ENCODE assay signal across 9 mouse cellular contexts in the genomic region with DNA sequence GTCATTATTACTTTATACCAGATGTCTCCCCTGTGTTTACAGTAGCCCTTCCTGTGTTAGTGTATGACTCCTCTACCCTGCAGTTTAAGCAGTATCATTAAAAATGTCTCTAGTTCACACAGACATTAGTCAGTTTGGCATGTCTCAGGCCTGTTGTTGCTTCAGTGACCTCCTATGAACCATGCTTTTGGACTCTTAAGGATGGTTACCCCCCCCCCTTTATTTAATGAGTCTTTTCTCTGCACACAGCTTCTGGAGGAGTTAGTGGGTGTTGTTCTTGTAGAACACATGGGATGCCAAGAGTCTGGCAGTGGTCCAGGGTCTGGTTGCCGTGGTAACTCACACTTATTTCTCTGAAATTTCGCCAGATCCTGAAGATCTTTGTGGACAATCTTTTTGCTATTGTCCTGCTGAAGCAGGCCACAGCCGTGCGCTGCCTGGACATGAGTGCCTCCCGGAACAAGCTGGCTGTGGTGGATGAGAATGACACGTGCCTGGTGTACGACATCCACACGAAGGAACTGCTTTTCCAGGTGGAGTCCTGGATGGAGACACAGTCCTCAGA. TPM values are rescaled to one million over a fixed set of nuclear protein-coding genes. Genes with fewer than 3 reads are reported as not detected.
DNase-seq lines count a peak whose midpoint lies in the region; ATAC-seq lines count a peak whose summit lies in the region.
"Had no signal": no experiment of that assay in that cellular context is flagged by ENCODE, and none has a peak within 500 bp of the region (broad histone marks: within the 10 kb centered on the region; RNA-seq: fewer than 3 reads in every experiment).

No protein-coding gene starts in this region.

- H3K4me1 ChIP-seq in forebrain, embryonic 15.5 days = peaks cover 24% of the 10 kb centered on the region
- peaks cover 15% of the 10 kb centered on the region for H3K4me1 ChIP-seq in intestine, embryonic 15.5 days (replicated peaks)
- H3K4me1 ChIP-seq in liver, embryonic 12.5 days = peaks cover 6% of the 10 kb centered on the region; the same call in 1 of the 2 replicates

- WGBS in forebrain, embryonic 15.5 days = 15% methylated on average over 8 of the region's 8 CpGs
- 37% methylated on average over 8 of the region's 8 CpGs for WGBS in intestine, embryonic 15.5 days
- 74% methylated on average over 8 of the region's 8 CpGs for WGBS in liver, embryonic 12.5 days (ENCODE audit: insufficient replicate concordance)

- no peak overlapping the region for H3K4me3 ChIP-seq in forebrain, embryonic 15.5 days
- H3K4me3 ChIP-seq in intestine, embryonic 15.5 days (replicated peaks) = no peak overlapping the region
- no peak overlapping the region for H3K4me3 ChIP-seq in liver, embryonic 12.5 days

- peak; percentile 68 for ATAC-seq in forebrain, embryonic 15.5 days (replicated peaks)
- ATAC-seq in intestine, embryonic 15.5 days = peak; percentile 52
- no peak for ATAC-seq in liver, embryonic 12.5 days

- intact Hi-C loops in left cerebral cortex, postnatal 36 days (cut with DNase I) = no loop called here

- H3K27me3 ChIP-seq in forebrain, embryonic 15.5 days = no peaks in the 10 kb centered on the region
- H3K27me3 ChIP-seq in intestine, embryonic 15.5 days (replicated peaks) = no peaks in the 10 kb centered on the region
- H3K27me3 ChIP-seq in liver, embryonic 12.5 days (replicated peaks) = no peaks in the 10 kb centered on the region

- no peak overlapping the region; the same call in 1 of the 2 replicates for H3K4me2 ChIP-seq in forebrain, embryonic 15.5 days (replicated peaks)
- no peak overlapping the region for H3K4me2 ChIP-seq in intestine, embryonic 15.5 days (replicated peaks)
- H3K4me2 ChIP-seq in liver, embryonic 12.5 days = no peak overlapping the region

- no peaks in the 10 kb centered on the region for H3K9me3 ChIP-seq in forebrain, embryonic 15.5 days
- H3K9me3 ChIP-seq in intestine, embryonic 15.5 days = no peaks in the 10 kb centered on the region
- no peaks in the 10 kb centered on the region for H3K9me3 ChIP-seq in liver, embryonic 12.5 days (replicated peaks)

- DNase-seq in ovary, postnatal 10 days (ENCODE audit: low spot score) = peak; percentile 38
- DNase-seq in ovary, adult 18-20 months (ENCODE audit: low spot score) = no peak
- peak; percentile 85 to 88 for DNase-seq in left cerebral cortex, postnatal 36 days (ENCODE audit: low spot score in 2 of 2)
- DNase-seq in right cerebral cortex, postnatal 10 days (ENCODE audit: low spot score in 2 of 2) = peak; percentile 93 to 94
- no peak for DNase-seq in thymus, postnatal 0 days (ENCODE audit: low spot score)

- H3K27ac ChIP-seq in forebrain, embryonic 15.5 days (replicated peaks) = peak overlapping the region; percentile 84
- H3K27ac ChIP-seq in intestine, embryonic 15.5 days = peak overlapping the region; percentile 74
- H3K27ac ChIP-seq in liver, embryonic 12.5 days = no peak overlapping the region

- H3K36me3 ChIP-seq in forebrain, embryonic 15.5 days = peaks cover 21% of the 10 kb centered on the region; the same call in 1 of the 2 replicates
- H3K36me3 ChIP-seq in intestine, embryonic 15.5 days = peaks cover 7% of the 10 kb centered on the region; the same call in 1 of the 2 replicates
- peaks cover 5% of the 10 kb centered on the region for H3K36me3 ChIP-seq in liver, embryonic 12.5 days

- no peak overlapping the region for H3K9ac ChIP-seq in forebrain, embryonic 15.5 days (replicated peaks)
- H3K9ac ChIP-seq in intestine, embryonic 15.5 days = no peak overlapping the region
- H3K9ac ChIP-seq in liver, embryonic 12.5 days = no peak overlapping the region

RNA-seq across cellular contexts. Expression of gene Ift122, which starts 38.3 kb away (rescaled TPM):
- polyA plus RNA-seq in forebrain, embryonic 15.5 days (2015; fragmentation: Nextera tagmentation; extraction: Ambion mirVana) = 28.2 and 29.4 TPM in 2 replicates
- 13.8 and 14.2 TPM in 2 replicates for polyA plus RNA-seq in intestine, embryonic 15.5 days (2015; fragmentation: Nextera tagmentation; extraction: Ambion mirVana)
- 10 to 100 TPM; 27.0 to 31.0 TPM for total RNA-seq in left cerebral cortex, postnatal 36 days (2021)
- 4.8 and 5.3 TPM in 2 replicates for polyA plus RNA-seq in liver, embryonic 12.5 days (2016; fragmentation: Nextera tagmentation; extraction: Ambion mirVana)
- 8.2 and 11.0 TPM in 2 replicates for polyA plus RNA-seq in thymus, postnatal 0 days (2015; fragmentation: Nextera tagmentation; extraction: Ambion mirVana)

RNA-seq across cellular contexts. Expression of gene Mbd4, which starts 38.4 kb away (rescaled TPM):
- polyA plus RNA-seq in forebrain, embryonic 15.5 days (2015; fragmentation: Nextera tagmentation; extraction: Ambion mirVana) = 15.5 and 16.3 TPM in 2 replicates
- polyA plus RNA-seq in intestine, embryonic 15.5 days (2015; fragmentation: Nextera tagmentation; extraction: Ambion mirVana) = 14.5 and 14.6 TPM in 2 replicates
- 1 to 10 TPM; 8.2 to 9.0 TPM for total RNA-seq in left cerebral cortex, postnatal 36 days (2021)
- 14.5 and 16.2 TPM in 2 replicates for polyA plus RNA-seq in liver, embryonic 12.5 days (2016; fragmentation: Nextera tagmentation; extraction: Ambion mirVana)
- polyA plus RNA-seq in thymus, postnatal 0 days (2015; fragmentation: Nextera tagmentation; extraction: Ambion mirVana) = 18.7 and 20.8 TPM in 2 replicates

RNA-seq across cellular contexts. Expression of gene Rho, which starts 40.0 kb away (rescaled TPM):
- 0.09 and 0.19 TPM in 2 replicates for polyA plus RNA-seq in forebrain, embryonic 15.5 days (2015; fragmentation: Nextera tagmentation; extraction: Ambion mirVana)
- polyA plus RNA-seq in intestine, embryonic 15.5 days (2015; fragmentation: Nextera tagmentation; extraction: Ambion mirVana) = 0.05 TPM in 1 of 2 replicates, not detected in the other
- under 1 TPM; 0.17 to 0.70 TPM for total RNA-seq in left cerebral cortex, postnatal 36 days (2021)
- polyA plus RNA-seq in liver, embryonic 12.5 days (2016; fragmentation: Nextera tagmentation; extraction: Ambion mirVana) = not detected in 2 replicates
- polyA plus RNA-seq in thymus, postnatal 0 days (2015; fragmentation: Nextera tagmentation; extraction: Ambion mirVana) = 0.10 TPM in 1 of 2 replicates, not detected in the other

RNA-seq across cellular contexts. Expression of gene H1foo, which starts 53.2 kb away (rescaled TPM):
- not detected in 2 replicates for polyA plus RNA-seq in forebrain, embryonic 15.5 days (2015; fragmentation: Nextera tagmentation; extraction: Ambion mirVana)
- not detected in 2 replicates for polyA plus RNA-seq in intestine, embryonic 15.5 days (2015; fragmentation: Nextera tagmentation; extraction: Ambion mirVana)
- total RNA-seq in left cerebral cortex, postnatal 36 days (2021) = not detected
- not detected in 2 replicates for polyA plus RNA-seq in liver, embryonic 12.5 days (2016; fragmentation: Nextera tagmentation; extraction: Ambion mirVana)
- polyA plus RNA-seq in thymus, postnatal 0 days (2015; fragmentation: Nextera tagmentation; extraction: Ambion mirVana) = 0.23 and 0.28 TPM in 2 replicates
- polyA plus RNA-seq: spleen, adult 2 months had no signal

RNA-seq across cellular contexts. Expression of gene Efcab12, which starts 53.4 kb away (rescaled TPM):
- polyA plus RNA-seq in forebrain, embryonic 15.5 days (2015; fragmentation: Nextera tagmentation; extraction: Ambion mirVana) = 1.8 and 2.0 TPM in 2 replicates
- polyA plus RNA-seq in intestine, embryonic 15.5 days (2015; fragmentation: Nextera tagmentation; extraction: Ambion mirVana) = 0.42 and 0.49 TPM in 2 replicates
- total RNA-seq in left cerebral cortex, postnatal 36 days (2021) = 1 to 10 TPM; 3.8 to 5.3 TPM
- polyA plus RNA-seq in liver, embryonic 12.5 days (2016; fragmentation: Nextera tagmentation; extraction: Ambion mirVana) = 0.25 and 0.26 TPM in 2 replicates
- polyA plus RNA-seq in thymus, postnatal 0 days (2015; fragmentation: Nextera tagmentation; extraction: Ambion mirVana) = 0.20 and 0.33 TPM in 2 replicates

Comparison
In these comparisons a context has a peak if more than half of its experiments do, and no peak if none do; other contexts are left out.
1. DNase-seq: peak in ovary, postnatal 10 days (single experiment), left cerebral cortex, postnatal 36 days (2 of 2) and right cerebral cortex, postnatal 10 days (2 of 2); none in ovary, adult 18-20 months (single experiment) and thymus, postnatal 0 days (single experiment).